Mouse (Mus musculus): ENCODE results near the gene Frmd7.

- no peak for TF ChIP-seq CTCF (IDR thresholded peaks at IDR 0.05; ENCODE audit: insufficient read depth, low read depth, low read length)
- no peak for TF ChIP-seq POLR2A (IDR thresholded peaks at IDR 0.05; ENCODE audit: insufficient read depth, low read depth, low read length)
Observed at GRCm38 (mm10) chrX:50972145-50972544, 29.6 kb upstream of the Frmd7 start.
